Mouse (Mus musculus) olfactory bulb, adult 2 months (tissue): Measurements from ENCODE around the gene Prim2.

ENCODE experiments used
- CTCF ChIP-seq: fragments of 200-500 bp; IDR thresholded peaks from 2 replicates; pipeline ENCODE4 v1.5.1; 2012; ENCODE audit warnings: low read depth, mild to moderate bottlenecking, low read length, moderate library complexity; ENCODE audit not compliant: insufficient read depth
- POLR2A ChIP-seq: fragments of 200-500 bp; IDR thresholded peaks from 2 replicates; pipeline ENCODE4 v1.6.1; 2012; ENCODE audit warnings: mild to moderate bottlenecking, low read depth, low read length, moderate library complexity; ENCODE audit not compliant: insufficient read depth

- TF ChIP-seq CTCF, result no peak
- no peak for TF ChIP-seq POLR2A
Measured at GRCm38 (mm10) chr1:33680890-33681289, 11.3 kb upstream of the Prim2 start.
